Mouse (Mus musculus): ENCODE measurements around the gene Adsl.

Adsl gene

GRCm38 (mm10) chr15:81006127-81006735 lies 57.9 kb downstream of the Adsl start:
- no peak for DNase-seq (ENCODE audit: extremely low read depth, insufficient read length, low spot score)

GRCm38 (mm10) chr15:81007339-81007738 lies 59.0 kb downstream of the Adsl start:
- no peak for DNase-seq (ENCODE audit: extremely low read depth, insufficient read length, low spot score)

- no peak for DNase-seq (ENCODE audit: extremely low read depth, insufficient read length, low spot score)
These were observed 59.6 kb downstream of the Adsl start for GRCm38 (mm10) chr15:81007905-81008304.

- DNase-seq (ENCODE audit: extremely low read depth, insufficient read length, low spot score) = no peak
These were observed 60.4 kb downstream of the Adsl start for GRCm38 (mm10) chr15:81008689-81009123.

GRCm38 (mm10) chr15:81010114-81010513 lies 61.8 kb downstream of the Adsl start:
- no peak for DNase-seq (ENCODE audit: extremely low read depth, insufficient read length, low spot score)

GRCm38 (mm10) chr15:81011523-81011922 lies 63.2 kb downstream of the Adsl start:
- DNase-seq (ENCODE audit: extremely low read depth, insufficient read length, low spot score) = no peak

- no peak for DNase-seq (ENCODE audit: extremely low read depth, insufficient read length, low spot score)
These were observed 64.1 kb downstream of the Adsl start for GRCm38 (mm10) chr15:81012359-81012758.

- no peak for DNase-seq (ENCODE audit: extremely low read depth, insufficient read length, low spot score)
These were observed 64.9 kb downstream of the Adsl start for GRCm38 (mm10) chr15:81013186-81013585.

GRCm38 (mm10) chr15:81015068-81015744 lies 66.9 kb downstream of the Adsl start:
- no peak for DNase-seq (ENCODE audit: extremely low read depth, insufficient read length, low spot score)

GRCm38 (mm10) chr15:81016488-81016887 lies 68.2 kb downstream of the Adsl start:
- no peak for DNase-seq (ENCODE audit: extremely low read depth, insufficient read length, low spot score)

GRCm38 (mm10) chr15:81017308-81017707 lies 69.0 kb downstream of the Adsl start:
- DNase-seq (ENCODE audit: extremely low read depth, insufficient read length, low spot score) = no peak

All from 3134 (cell line).